Mouse (Mus musculus): Measurements from ENCODE around the gene Fgfr2. TPM values are rescaled to one million over a fixed set of nuclear protein-coding genes. Genes with fewer than 3 reads are reported as not detected.

Fgfr2 gene
- polyA plus RNA-seq, 1 experiment = 14.8 TPM

GRCm38 (mm10) chr7:130922981-130923731 is 2200.0 kb downstream of the Fgfr2 start:
- no peaks in the 10 kb centered on the region for H3K27me3 ChIP-seq (replicated peaks; ENCODE audit: control insufficient read depth, insufficient read depth, low read length)
- TF ChIP-seq POLR2A (IDR thresholded peaks at IDR 0.05; ENCODE audit: low read depth, low read length) = no peak
- no peak for TF ChIP-seq CTCF (conservative IDR thresholded peaks at IDR 0.05; ENCODE audit: insufficient read depth, insufficient read length, low read depth, low read length)
- no peaks in the 10 kb centered on the region for H3K4me1 ChIP-seq (ENCODE audit: control insufficient read depth, insufficient read depth, low read length)
- no peak for DNase-seq
- no peak overlapping the region for H3K27ac ChIP-seq (ENCODE audit: insufficient read depth, low read depth, low read length)
- H3K36me3 ChIP-seq (ENCODE audit: control insufficient read depth, insufficient read depth, low read length) = no peaks in the 10 kb centered on the region
- no peak overlapping the region for H3K4me3 ChIP-seq (ENCODE audit: insufficient read depth, low read depth, low read length)
- 66% methylated on average over 13 of the region's 13 CpGs for WGBS

- 71% methylated on average over 2 of the region's 2 CpGs for WGBS
- no peaks in the 10 kb centered on the region for H3K27me3 ChIP-seq (replicated peaks; ENCODE audit: control insufficient read depth, insufficient read depth, low read length)
- H3K27ac ChIP-seq (ENCODE audit: insufficient read depth, low read depth, low read length) = no peak overlapping the region
- TF ChIP-seq POLR2A (IDR thresholded peaks at IDR 0.05; ENCODE audit: low read depth, low read length) (no peak), CTCF (conservative IDR thresholded peaks at IDR 0.05; ENCODE audit: insufficient read depth, insufficient read length, low read depth, low read length) (no peak)
- DNase-seq = no peak
- H3K36me3 ChIP-seq (ENCODE audit: control insufficient read depth, insufficient read depth, low read length) = no peaks in the 10 kb centered on the region
- H3K4me1 ChIP-seq (ENCODE audit: control insufficient read depth, insufficient read depth, low read length) = no peaks in the 10 kb centered on the region
- H3K4me3 ChIP-seq (ENCODE audit: insufficient read depth, low read depth, low read length) = no peak overlapping the region
Observed at GRCm38 (mm10) chr7:130918260-130918659, 2204.9 kb downstream of the Fgfr2 start.

GRCm38 (mm10) chr7:130914693-130915363 is 2208.3 kb downstream of the Fgfr2 start:
- peak; percentile 70 for DNase-seq
- TF ChIP-seq CTCF (conservative IDR thresholded peaks at IDR 0.05; ENCODE audit: insufficient read depth, insufficient read length, low read depth, low read length) (peak; percentile 39), POLR2A (IDR thresholded peaks at IDR 0.05; ENCODE audit: low read depth, low read length) (no peak)
- Histone ChIP-seq H3K4me1 (ENCODE audit: control insufficient read depth, insufficient read depth, low read length) (no peaks in the 10 kb centered on the region), H3K27me3 (replicated peaks; ENCODE audit: control insufficient read depth, insufficient read depth, low read length) (no peaks in the 10 kb centered on the region), H3K36me3 (ENCODE audit: control insufficient read depth, insufficient read depth, low read length) (peaks cover 3% of the 10 kb centered on the region; the same call in 1 of the 2 replicates), H3K27ac (ENCODE audit: insufficient read depth, low read depth, low read length) (no peak overlapping the region), H3K4me3 (ENCODE audit: insufficient read depth, low read depth, low read length) (no peak overlapping the region)
- WGBS = 32% methylated on average over 5 of the region's 5 CpGs

- Histone ChIP-seq H3K36me3 (ENCODE audit: control insufficient read depth, insufficient read depth, low read length) (peaks cover 4% of the 10 kb centered on the region; the same call in 1 of the 2 replicates), H3K27me3 (replicated peaks; ENCODE audit: control insufficient read depth, insufficient read depth, low read length) (no peaks in the 10 kb centered on the region), H3K4me3 (ENCODE audit: insufficient read depth, low read depth, low read length) (no peak overlapping the region), H3K4me1 (ENCODE audit: control insufficient read depth, insufficient read depth, low read length) (no peaks in the 10 kb centered on the region), H3K27ac (ENCODE audit: insufficient read depth, low read depth, low read length) (no peak overlapping the region)
- no peak for TF ChIP-seq POLR2A (IDR thresholded peaks at IDR 0.05; ENCODE audit: low read depth, low read length)
- TF ChIP-seq CTCF (conservative IDR thresholded peaks at IDR 0.05; ENCODE audit: insufficient read depth, insufficient read length, low read depth, low read length) = no peak
- 88% methylated on average over 14 of the region's 14 CpGs for WGBS
- no peak for DNase-seq
Observed at GRCm38 (mm10) chr7:130910841-130911240, 2212.3 kb downstream of the Fgfr2 start.

- TF ChIP-seq POLR2A (IDR thresholded peaks at IDR 0.05; ENCODE audit: low read depth, low read length) (no peak), CTCF (conservative IDR thresholded peaks at IDR 0.05; ENCODE audit: insufficient read depth, insufficient read length, low read depth, low read length) (no peak)
- Histone ChIP-seq H3K27ac (ENCODE audit: insufficient read depth, low read depth, low read length) (no peak overlapping the region), H3K36me3 (ENCODE audit: control insufficient read depth, insufficient read depth, low read length) (peaks cover 5% of the 10 kb centered on the region)
Observed at GRCm38 (mm10) chr7:130904571-130905365, 2218.4 kb downstream of the Fgfr2 start.

GRCm38 (mm10) chr7:130903505-130904074 is 2219.6 kb downstream of the Fgfr2 start:
- Histone ChIP-seq H3K27me3 (replicated peaks; ENCODE audit: control insufficient read depth, insufficient read depth, low read length) (no peaks in the 10 kb centered on the region), H3K4me1 (ENCODE audit: control insufficient read depth, insufficient read depth, low read length) (peaks cover 2% of the 10 kb centered on the region; the same call in 1 of the 2 replicates), H3K27ac (ENCODE audit: insufficient read depth, low read depth, low read length) (no peak overlapping the region), H3K4me3 (ENCODE audit: insufficient read depth, low read depth, low read length) (no peak overlapping the region), H3K36me3 (ENCODE audit: control insufficient read depth, insufficient read depth, low read length) (peaks cover 5% of the 10 kb centered on the region)
- WGBS = 76% methylated on average over 16 of the region's 16 CpGs
- no peak for DNase-seq
- TF ChIP-seq CTCF (conservative IDR thresholded peaks at IDR 0.05; ENCODE audit: insufficient read depth, insufficient read length, low read depth, low read length) = no peak
- no peak for TF ChIP-seq POLR2A (IDR thresholded peaks at IDR 0.05; ENCODE audit: low read depth, low read length)

More at GRCm38 (mm10) chr7:130904571-130905365, 2218.4 kb downstream of the Fgfr2 start:
- H3K27me3 ChIP-seq (replicated peaks; ENCODE audit: control insufficient read depth, insufficient read depth, low read length) = no peaks in the 10 kb centered on the region
- WGBS = 68% methylated on average over 13 of the region's 13 CpGs
- DNase-seq = no peak
- H3K4me3 ChIP-seq (ENCODE audit: insufficient read depth, low read depth, low read length) = no peak overlapping the region
- H3K4me1 ChIP-seq (ENCODE audit: control insufficient read depth, insufficient read depth, low read length) = peaks cover 2% of the 10 kb centered on the region; the same call in 1 of the 2 replicates

All from kidney, adult 2 months (tissue).